Mouse (Mus musculus) forebrain, embryonic 11.5 days (tissue): ENCODE data around the gene 1700001C02Rik. TPM values are rescaled to one million over a fixed set of nuclear protein-coding genes. Genes with fewer than 3 reads are reported as not detected.

ENCODE experiments used
- ATAC-seq: fragments of 200-750 bp; cut with Nextera tagmentation; replicated peaks from 2 replicates; pipeline ENCODE4 v1.8.0; 2017; ENCODE audit warnings: moderate TSS enrichment; ENCODE audit not compliant: low FRiP score
- DNase-seq: peaks from one replicate; pipeline ENCODE4 v3.0.0-alpha.2; 2017; ENCODE audit warnings: low spot score
- H3K27ac ChIP-seq: fragments of 300-500 bp; sonication (generic); 2 replicates; pipeline ENCODE4 v1.5.1; 2014; ENCODE audit warnings: low read depth, low read length
- H3K27me3 ChIP-seq: fragments of 300-500 bp; sonication (generic); 2 replicates; pipeline ENCODE4 v1.6.1; 2014; ENCODE audit warnings: mild to moderate bottlenecking, low read length, mixed read lengths; ENCODE audit not compliant: control insufficient read depth, insufficient read depth
- H3K36me3 ChIP-seq: fragments of 300-500 bp; sonication (generic); 2 replicates; pipeline ENCODE4 v1.6.1; 2014; ENCODE audit warnings: mild to moderate bottlenecking, low read length, moderate library complexity, mixed read lengths; ENCODE audit not compliant: control insufficient read depth, insufficient read depth
- H3K4me1 ChIP-seq: fragments of 300-500 bp; sonication (generic); replicated peaks from 2 replicates; pipeline ENCODE4 v1.6.1; 2014; ENCODE audit warnings: low read length, mixed read lengths; ENCODE audit not compliant: control insufficient read depth, insufficient read depth
- H3K4me2 ChIP-seq: fragments of 300-500 bp; sonication (generic); 2 replicates; pipeline ENCODE4 v1.6.1; 2014; ENCODE audit warnings: low read depth, mild to moderate bottlenecking, low read length, moderate library complexity, mixed read lengths; ENCODE audit not compliant: severe bottlenecking
- H3K4me3 ChIP-seq: fragments of 300-500 bp; sonication (generic); 2 replicates; pipeline ENCODE4 v1.5.1; 2014; ENCODE audit warnings: low read depth, low read length
- H3K9ac ChIP-seq: fragments of 300-500 bp; sonication (generic); 2 replicates; pipeline ENCODE4 v1.6.1; 2014; ENCODE audit warnings: low read length
- H3K9me3 ChIP-seq: fragments of 300-500 bp; sonication (generic); 2 replicates; pipeline ENCODE4 v1.6.1; 2016; ENCODE audit warnings: low read length, mixed read lengths; ENCODE audit not compliant: control insufficient read depth
- WGBS: fragments of 180-500 bp; shearing (Covaris S2); extraction: QIAGEN DNeasy Blood & Tissue Kit; methylation state at CpG from one replicate; pipeline ENCODE4 v1.1.7; 2014; 5-methylcytosine and 5-hydroxymethylcytosine counted together
- polyA plus RNA-seq: library from polyadenylated mRNA; unstranded; fragments of >200 nt; fragmentation: Nextera tagmentation; extraction: Ambion mirVana; gene quantifications from 2 replicates; pipeline ENCODE4 v1.2.1, GENCODE M21; 2014

1700001C02Rik gene
- polyA plus RNA-seq, 1 experiment from 2014 or later, result not detected

DNA sequence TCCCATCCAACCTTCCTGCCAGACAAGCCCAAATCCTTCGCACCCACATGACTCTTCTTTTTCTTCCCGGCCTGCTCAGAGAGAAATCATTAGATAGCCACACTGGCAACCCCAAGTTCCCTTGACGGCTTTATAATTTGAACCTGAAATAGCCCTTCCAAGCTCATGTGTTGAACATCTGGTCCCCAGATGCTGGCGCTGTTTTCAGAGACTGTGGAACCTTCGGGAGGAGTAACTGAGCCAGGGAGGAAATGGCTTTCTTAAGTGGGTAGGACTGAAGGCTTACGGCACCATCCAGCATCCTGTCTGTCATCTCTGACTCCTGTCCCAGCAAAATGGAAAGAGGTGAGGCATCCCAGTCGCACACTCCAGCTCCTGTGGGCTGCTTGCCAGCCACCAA, 31.5 kb downstream of the 1700001C02Rik start:
- H3K36me3 ChIP-seq, result no peaks in the 10 kb centered on the region
- 81% methylated on average over 7 of the region's 7 CpGs for WGBS
- no peaks in the 10 kb centered on the region for H3K9me3 ChIP-seq
- H3K4me3 ChIP-seq, result no peak overlapping the region
- H3K4me2 ChIP-seq, result no peak overlapping the region
- no peaks in the 10 kb centered on the region for H3K4me1 ChIP-seq
- no peak overlapping the region for H3K27ac ChIP-seq
- no peak overlapping the region for H3K9ac ChIP-seq
- no peak for DNase-seq
- ATAC-seq, result no peak
- H3K27me3 ChIP-seq, result no peaks in the 10 kb centered on the region

DNA sequence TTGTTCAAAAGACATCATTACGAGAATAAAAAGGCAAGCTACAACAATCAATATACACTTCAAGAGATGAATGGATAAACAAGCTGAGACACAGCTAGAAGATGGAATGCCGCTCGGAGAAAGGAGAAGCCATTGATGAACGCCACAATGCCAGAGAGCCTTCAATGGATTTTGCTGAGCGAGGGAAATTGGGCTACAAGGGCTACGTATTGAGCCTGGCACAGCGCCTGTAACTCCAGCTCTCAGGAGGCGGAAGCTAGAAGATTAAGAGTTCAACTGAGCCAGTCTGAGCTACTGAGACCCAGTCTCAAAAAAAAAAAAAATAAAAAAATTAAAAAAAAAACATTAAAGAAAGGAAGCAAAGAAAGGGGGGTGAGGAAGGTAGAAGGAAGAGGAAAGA, 47.3 kb downstream of the 1700001C02Rik start:
- Histone ChIP-seq H3K9me3 (no peaks in the 10 kb centered on the region), H3K27me3 (no peaks in the 10 kb centered on the region), H3K4me1 (no peaks in the 10 kb centered on the region), H3K4me2 (no peak overlapping the region), H3K36me3 (no peaks in the 10 kb centered on the region), H3K27ac (no peak overlapping the region), H3K4me3 (no peak overlapping the region), H3K9ac (no peak overlapping the region)
- 83% methylated on average over 8 of the region's 8 CpGs for WGBS
- ATAC-seq, result no peak
- no peak for DNase-seq

DNA sequence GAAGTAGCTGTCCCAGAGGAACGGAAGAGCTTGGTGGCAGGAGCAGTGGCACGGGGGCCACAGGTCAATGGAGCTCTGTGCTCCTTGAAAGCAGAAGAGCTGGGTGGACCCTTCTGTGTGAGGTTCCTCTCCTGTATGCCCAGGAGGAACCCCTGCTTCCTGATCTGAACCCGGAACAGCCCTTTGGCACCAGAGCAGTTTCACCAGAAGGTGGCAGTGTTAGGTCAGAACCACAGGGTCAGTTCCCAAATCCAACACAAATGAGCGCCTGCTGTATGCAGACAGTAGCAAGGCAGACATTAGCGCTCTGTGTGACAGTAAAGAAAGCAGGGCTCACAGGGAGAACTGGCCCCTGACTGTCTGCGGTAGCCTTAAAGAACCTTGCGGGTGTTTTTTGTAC, 50.5 kb downstream of the 1700001C02Rik start:
- 52% methylated on average over 7 of the region's 7 CpGs for WGBS
- no peak overlapping the region for H3K9ac ChIP-seq
- H3K4me2 ChIP-seq, result no peak overlapping the region
- no peaks in the 10 kb centered on the region for H3K4me1 ChIP-seq
- no peak overlapping the region for H3K27ac ChIP-seq
- no peaks in the 10 kb centered on the region for H3K9me3 ChIP-seq
- H3K36me3 ChIP-seq, result no peaks in the 10 kb centered on the region
- DNase-seq (peak; percentile 62), ATAC-seq (no peak)
- H3K4me3 ChIP-seq, result no peak overlapping the region
- no peaks in the 10 kb centered on the region for H3K27me3 ChIP-seq

DNA sequence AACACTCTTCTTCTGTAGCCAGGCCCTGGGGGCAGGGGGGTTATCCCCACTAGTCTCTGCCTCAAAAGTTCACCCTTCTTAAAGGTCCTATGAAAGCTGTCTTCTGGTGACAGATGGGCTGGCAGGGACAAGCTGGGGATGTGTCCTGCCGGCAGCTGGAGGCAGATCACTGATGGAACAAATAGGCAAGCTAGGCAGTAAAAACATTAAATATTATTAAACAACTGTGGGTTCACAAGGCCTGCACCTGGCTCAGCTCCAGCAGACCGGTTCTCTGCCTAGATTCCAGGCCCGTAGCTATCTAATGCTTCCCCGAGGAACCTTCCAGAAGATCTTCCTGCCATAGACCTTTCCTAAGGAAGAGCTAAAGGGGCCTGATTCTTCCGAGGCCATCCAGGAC, 52.3 kb downstream of the 1700001C02Rik start:
- no peaks in the 10 kb centered on the region; the same call in 1 of the 2 replicates for H3K4me1 ChIP-seq
- H3K4me3 ChIP-seq, result no peak overlapping the region
- H3K9me3 ChIP-seq, result no peaks in the 10 kb centered on the region
- H3K9ac ChIP-seq, result no peak overlapping the region
- H3K4me2 ChIP-seq, result no peak overlapping the region
- H3K36me3 ChIP-seq, result no peaks in the 10 kb centered on the region
- DNase-seq (no peak), ATAC-seq (no peak)
- H3K27ac ChIP-seq, result no peak overlapping the region
- no peaks in the 10 kb centered on the region for H3K27me3 ChIP-seq
- WGBS, result 86% methylated on average over 5 of the region's 5 CpGs

DNA sequence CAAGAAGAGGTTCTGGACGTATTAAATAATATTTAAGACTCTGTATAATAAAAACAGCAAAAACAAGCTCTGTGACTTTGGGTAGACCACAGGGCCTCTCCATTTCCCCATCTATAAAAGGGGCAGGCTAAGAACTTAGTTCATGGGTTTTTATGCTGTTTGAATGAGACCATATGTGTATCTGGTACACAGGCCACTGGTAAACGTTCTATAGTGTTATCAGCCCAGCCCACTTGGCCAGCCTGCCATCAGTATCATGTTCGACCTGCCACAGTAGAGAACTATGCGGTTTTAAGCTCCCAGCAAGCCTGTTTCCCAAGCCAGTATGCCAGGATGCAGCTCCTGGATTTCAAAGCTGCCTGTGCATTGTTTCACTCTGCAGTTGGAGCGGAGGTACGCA, 52.7 kb downstream of the 1700001C02Rik start:
- H3K27ac ChIP-seq, result no peak overlapping the region
- H3K9ac ChIP-seq, result no peak overlapping the region
- ATAC-seq, result no peak
- no peaks in the 10 kb centered on the region for H3K36me3 ChIP-seq
- no peaks in the 10 kb centered on the region for H3K9me3 ChIP-seq
- 81% methylated on average over 6 of the region's 6 CpGs for WGBS
- H3K4me3 ChIP-seq, result no peak overlapping the region
- no peak for DNase-seq
- H3K4me1 ChIP-seq, result no peaks in the 10 kb centered on the region; the same call in 1 of the 2 replicates
- H3K27me3 ChIP-seq, result no peaks in the 10 kb centered on the region
- H3K4me2 ChIP-seq, result no peak overlapping the region

DNA sequence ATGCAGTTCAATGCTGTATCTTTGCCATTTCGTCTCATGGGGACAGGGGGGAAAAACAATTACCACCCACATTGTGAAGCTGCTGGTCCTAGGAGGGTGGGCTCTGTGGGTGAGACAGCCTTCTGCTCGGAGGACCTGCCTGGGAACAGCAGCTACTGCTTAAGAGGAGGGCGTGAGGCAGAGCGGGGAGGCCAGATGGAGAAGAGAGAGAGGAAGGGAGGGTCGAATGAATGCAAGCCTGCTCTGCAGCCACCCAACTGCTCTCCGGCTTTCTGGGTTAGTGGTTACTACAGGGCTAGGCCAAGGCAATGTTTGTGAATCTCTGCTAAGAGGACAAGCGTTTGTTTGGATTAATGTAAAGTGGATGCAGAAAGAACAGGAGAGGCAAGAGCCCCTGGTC, 53.6 kb downstream of the 1700001C02Rik start:
- WGBS, result 45% methylated on average over 7 of the region's 7 CpGs
- Histone ChIP-seq H3K27me3 (no peaks in the 10 kb centered on the region), H3K4me1 (no peaks in the 10 kb centered on the region; the same call in 1 of the 2 replicates)

DNA sequence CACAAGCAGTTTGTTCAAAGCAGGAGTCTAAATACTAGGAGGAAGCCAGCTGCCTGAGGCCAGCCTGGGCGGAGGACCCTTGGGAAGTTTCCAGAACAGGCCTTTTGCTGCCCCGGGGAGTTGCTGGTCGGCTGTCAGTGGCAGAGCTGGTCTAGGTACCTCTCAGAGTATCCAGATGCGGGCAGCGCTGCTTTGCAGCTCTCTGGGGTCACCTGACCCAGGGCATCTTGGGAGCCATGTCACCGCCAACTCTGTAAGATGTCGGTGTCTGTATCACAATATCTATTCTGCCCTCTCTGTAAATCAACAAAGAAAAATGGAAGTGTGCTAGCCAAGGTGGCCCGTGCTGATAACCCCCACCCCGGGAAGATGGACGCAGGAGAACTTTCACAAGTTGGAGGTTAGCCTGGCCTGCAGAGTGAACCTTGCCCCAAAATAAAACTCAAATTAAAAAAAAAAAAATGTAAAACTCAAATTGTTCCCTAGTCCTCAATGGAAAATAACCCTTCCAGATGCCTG, 54.4 kb downstream of the 1700001C02Rik start:
- Histone ChIP-seq H3K9ac (no peak overlapping the region), H3K4me2 (no peak overlapping the region), H3K4me1 (no peaks in the 10 kb centered on the region; the same call in 1 of the 2 replicates), H3K27me3 (no peaks in the 10 kb centered on the region), H3K4me3 (no peak overlapping the region), H3K27ac (no peak overlapping the region), H3K36me3 (no peaks in the 10 kb centered on the region), H3K9me3 (no peaks in the 10 kb centered on the region)
- DNase-seq (no peak), ATAC-seq (no peak)
- 91% methylated on average over 10 of the region's 10 CpGs for WGBS

More for the DNA sequence above, 53.6 kb downstream of the 1700001C02Rik start:
- Histone ChIP-seq H3K4me2 (no peak overlapping the region), H3K4me3 (no peak overlapping the region), H3K27ac (no peak overlapping the region), H3K9me3 (no peaks in the 10 kb centered on the region), H3K36me3 (no peaks in the 10 kb centered on the region), H3K9ac (no peak overlapping the region)
- DNase-seq (no peak), ATAC-seq (no peak)

DNA sequence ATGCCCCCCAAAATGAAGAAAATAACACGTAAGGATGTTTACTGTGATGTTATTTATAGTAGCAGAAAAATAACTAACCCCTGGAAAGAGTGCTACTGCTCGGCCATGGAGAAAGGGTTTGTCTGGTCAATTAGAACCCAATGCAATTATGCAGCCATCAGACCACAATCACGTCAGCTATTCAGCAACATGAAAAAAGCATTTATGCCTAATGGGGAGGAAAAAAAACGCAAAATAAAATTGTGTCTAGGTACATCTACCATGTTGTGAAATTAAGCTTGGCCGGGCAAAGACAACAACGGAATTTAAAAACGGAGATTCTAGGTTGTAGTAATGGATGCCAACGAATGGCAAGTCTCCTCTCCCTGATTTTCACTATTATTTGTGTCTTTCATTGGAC, 56.6 kb downstream of the 1700001C02Rik start:
- Histone ChIP-seq H3K4me2 (no peak overlapping the region), H3K9me3 (no peaks in the 10 kb centered on the region), H3K27ac (no peak overlapping the region), H3K4me3 (no peak overlapping the region), H3K36me3 (no peaks in the 10 kb centered on the region), H3K9ac (no peak overlapping the region), H3K27me3 (no peaks in the 10 kb centered on the region), H3K4me1 (peaks cover 2% of the 10 kb centered on the region; the same call in 1 of the 2 replicates)
- 71% methylated on average over 8 of the region's 8 CpGs for WGBS
- no peak for DNase-seq
- no peak for ATAC-seq

DNA sequence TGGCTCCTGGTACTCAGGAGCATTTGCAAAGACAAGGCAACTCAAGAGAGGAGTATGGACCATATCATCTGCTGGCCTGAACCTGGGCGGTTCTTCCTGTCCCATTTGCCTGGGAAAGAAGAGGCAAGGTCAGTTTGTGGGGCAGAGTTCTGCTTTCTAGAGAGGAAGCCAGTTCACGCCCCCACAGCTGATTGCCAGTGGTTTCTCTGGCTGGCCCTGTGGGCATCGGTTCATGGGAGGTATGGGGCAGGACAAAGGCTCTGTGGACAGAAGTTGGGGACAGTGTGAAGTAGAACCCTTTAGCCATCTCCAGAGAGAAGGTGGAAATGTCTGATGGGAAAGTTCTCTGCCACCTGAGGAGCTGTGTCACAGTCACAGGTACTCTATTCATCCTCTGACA, 57.3 kb downstream of the 1700001C02Rik start:
- DNase-seq, result no peak
- Histone ChIP-seq H3K4me2 (no peak overlapping the region), H3K36me3 (no peaks in the 10 kb centered on the region), H3K4me3 (no peak overlapping the region), H3K27me3 (no peaks in the 10 kb centered on the region), H3K4me1 (peaks cover 2% of the 10 kb centered on the region; the same call in 1 of the 2 replicates), H3K9ac (no peak overlapping the region), H3K9me3 (no peaks in the 10 kb centered on the region), H3K27ac (no peak overlapping the region)
- ATAC-seq, result no peak
- 80% methylated on average over 3 of the region's 3 CpGs for WGBS
